Mouse (Mus musculus): ENCODE data around the gene Sult2b1. TPM values are rescaled to one million over a fixed set of nuclear protein-coding genes. Genes with fewer than 3 reads are reported as not detected.

Sult2b1 gene
- polyA plus RNA-seq, 1 experiment from 2014 or later: 6.6 TPM

DNA sequence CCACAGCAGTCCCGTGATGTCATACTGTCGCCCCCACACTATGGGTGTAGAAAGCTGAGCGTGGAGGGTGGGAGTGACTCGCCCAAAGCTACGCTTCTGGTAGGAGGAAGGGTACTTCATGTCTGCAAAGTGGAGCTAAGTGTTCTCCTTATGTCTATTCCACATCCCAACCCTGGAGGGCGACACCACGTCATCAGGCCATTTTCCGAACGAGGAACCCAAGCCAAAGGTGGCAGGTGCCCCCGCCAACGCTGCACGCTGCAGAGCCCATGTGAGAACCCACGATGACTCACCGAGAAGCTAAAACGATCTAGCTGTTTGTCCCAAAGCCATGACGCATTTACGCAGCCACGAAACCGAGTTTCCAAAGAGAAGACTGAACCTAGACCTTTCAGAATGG is 42.1 kb downstream of the Sult2b1 start:
- H3K9me3 ChIP-seq (ENCODE audit: control insufficient read depth, low read length): no peaks in the 10 kb centered on the region
- no peak for ATAC-seq
- H3K4me2 ChIP-seq (ENCODE audit: low read length): peak overlapping the region; percentile 33
- no peak overlapping the region for H3K27ac ChIP-seq (ENCODE audit: low read depth, low read length)
- no peak overlapping the region for H3K4me3 ChIP-seq (ENCODE audit: low read length)
- 31% methylated on average over 19 of the region's 19 CpGs for WGBS
- H3K36me3 ChIP-seq (ENCODE audit: control insufficient read depth, insufficient read depth, low read length): no peaks in the 10 kb centered on the region
- no peak overlapping the region for H3K9ac ChIP-seq (ENCODE audit: low read depth, low read length)
- H3K27me3 ChIP-seq (replicated peaks; ENCODE audit: control insufficient read depth, insufficient read depth, low read length): no peaks in the 10 kb centered on the region
- H3K4me1 ChIP-seq (ENCODE audit: control insufficient read depth, insufficient read depth, low read depth, low read length): no peaks in the 10 kb centered on the region

DNA sequence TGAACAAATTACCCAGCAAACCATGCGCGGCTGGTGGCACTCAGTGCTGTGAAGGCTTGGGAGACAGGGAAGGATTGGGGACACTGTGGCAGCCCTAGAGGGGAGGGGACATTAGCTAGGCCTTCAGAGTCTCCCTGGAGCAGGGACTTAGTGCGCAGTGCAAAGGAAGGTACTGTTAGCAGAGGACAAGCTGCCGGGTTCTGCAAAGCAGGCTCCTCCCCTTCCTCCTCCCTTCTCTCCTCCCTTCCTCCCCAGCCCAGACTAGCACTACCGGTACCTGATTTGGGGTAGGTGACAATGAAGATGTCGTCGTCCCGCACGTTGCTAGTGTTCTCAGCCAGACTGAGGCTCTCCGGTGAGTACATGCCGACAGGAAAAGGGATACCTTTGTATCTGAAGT is 42.7 kb downstream of the Sult2b1 start:
- peak overlapping the region; percentile 33 for H3K4me2 ChIP-seq (ENCODE audit: low read length)
- WGBS: 34% methylated on average over 11 of the region's 11 CpGs
- H3K27me3 ChIP-seq (replicated peaks; ENCODE audit: control insufficient read depth, insufficient read depth, low read length): no peaks in the 10 kb centered on the region
- no peaks in the 10 kb centered on the region for H3K36me3 ChIP-seq (ENCODE audit: control insufficient read depth, insufficient read depth, low read length)
- ATAC-seq: no peak
- peak overlapping the region; percentile 12; the same call in 1 of the 2 replicates for H3K4me3 ChIP-seq (ENCODE audit: low read length)
- H3K9ac ChIP-seq (ENCODE audit: low read depth, low read length): no peak overlapping the region
- no peaks in the 10 kb centered on the region for H3K9me3 ChIP-seq (ENCODE audit: control insufficient read depth, low read length)
- H3K27ac ChIP-seq (ENCODE audit: low read depth, low read length): no peak overlapping the region
- no peaks in the 10 kb centered on the region for H3K4me1 ChIP-seq (ENCODE audit: control insufficient read depth, insufficient read depth, low read depth, low read length)

DNA sequence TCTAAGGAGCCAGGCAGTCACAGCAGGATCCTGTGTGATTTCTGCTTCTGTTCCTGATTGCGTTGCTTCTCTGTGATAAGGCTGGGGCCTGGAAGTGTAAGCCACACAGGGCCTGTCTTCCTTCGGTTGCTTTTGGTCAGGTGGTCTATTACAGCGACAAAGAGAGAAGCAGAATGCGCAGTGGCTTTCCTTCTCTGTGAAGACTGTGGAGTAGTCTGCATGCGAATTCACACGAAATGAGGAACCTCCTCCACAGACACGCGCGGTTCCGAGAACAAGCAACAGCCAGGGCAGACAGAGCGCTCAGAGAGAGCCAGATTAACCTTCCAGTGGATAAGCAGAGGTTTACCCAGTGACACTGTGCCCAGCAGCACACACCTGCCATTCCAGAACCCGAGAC is 43.2 kb downstream of the Sult2b1 start:
- H3K27ac ChIP-seq (ENCODE audit: low read depth, low read length): no peak overlapping the region
- H3K27me3 ChIP-seq (replicated peaks; ENCODE audit: control insufficient read depth, insufficient read depth, low read length): no peaks in the 10 kb centered on the region
- H3K4me1 ChIP-seq (ENCODE audit: control insufficient read depth, insufficient read depth, low read depth, low read length): no peaks in the 10 kb centered on the region
- no peak for ATAC-seq
- no peak overlapping the region for H3K4me2 ChIP-seq (ENCODE audit: low read length)
- H3K4me3 ChIP-seq (ENCODE audit: low read length): no peak overlapping the region
- 87% methylated on average over 12 of the region's 12 CpGs for WGBS
- no peaks in the 10 kb centered on the region for H3K9me3 ChIP-seq (ENCODE audit: control insufficient read depth, low read length)
- no peak overlapping the region for H3K9ac ChIP-seq (ENCODE audit: low read depth, low read length)
- no peaks in the 10 kb centered on the region for H3K36me3 ChIP-seq (ENCODE audit: control insufficient read depth, insufficient read depth, low read length)

DNA sequence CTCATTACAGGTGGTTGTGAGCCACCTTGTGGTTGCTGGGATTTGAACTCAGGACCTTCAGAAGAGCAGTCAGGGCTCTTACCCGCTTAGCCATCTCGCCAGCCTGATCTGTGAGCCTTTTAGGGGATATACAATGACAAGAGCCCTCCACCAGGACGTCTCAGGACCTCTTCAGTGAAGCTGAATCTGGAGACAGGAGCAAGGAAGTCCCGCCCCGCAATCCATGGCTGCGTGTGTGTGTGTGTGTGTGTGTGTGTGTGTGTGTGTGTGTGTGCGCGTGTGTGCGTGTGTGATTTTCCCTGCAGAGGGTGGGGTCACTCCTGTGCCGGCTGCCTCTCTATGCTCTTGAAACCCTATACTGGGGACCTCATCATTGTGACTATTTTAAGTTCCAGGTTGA is 44.6 kb downstream of the Sult2b1 start:
- Histone ChIP-seq H3K9ac (ENCODE audit: low read depth, low read length) (no peak overlapping the region), H3K9me3 (ENCODE audit: control insufficient read depth, low read length) (no peaks in the 10 kb centered on the region), H3K27me3 (replicated peaks; ENCODE audit: control insufficient read depth, insufficient read depth, low read length) (no peaks in the 10 kb centered on the region), H3K4me2 (ENCODE audit: low read length) (no peak overlapping the region), H3K4me1 (ENCODE audit: control insufficient read depth, insufficient read depth, low read depth, low read length) (no peaks in the 10 kb centered on the region), H3K4me3 (ENCODE audit: low read length) (no peak overlapping the region), H3K27ac (ENCODE audit: low read depth, low read length) (no peak overlapping the region), H3K36me3 (ENCODE audit: control insufficient read depth, insufficient read depth, low read length) (no peaks in the 10 kb centered on the region)
- 71% methylated on average over 10 of the region's 10 CpGs for WGBS
- ATAC-seq: no peak

DNA sequence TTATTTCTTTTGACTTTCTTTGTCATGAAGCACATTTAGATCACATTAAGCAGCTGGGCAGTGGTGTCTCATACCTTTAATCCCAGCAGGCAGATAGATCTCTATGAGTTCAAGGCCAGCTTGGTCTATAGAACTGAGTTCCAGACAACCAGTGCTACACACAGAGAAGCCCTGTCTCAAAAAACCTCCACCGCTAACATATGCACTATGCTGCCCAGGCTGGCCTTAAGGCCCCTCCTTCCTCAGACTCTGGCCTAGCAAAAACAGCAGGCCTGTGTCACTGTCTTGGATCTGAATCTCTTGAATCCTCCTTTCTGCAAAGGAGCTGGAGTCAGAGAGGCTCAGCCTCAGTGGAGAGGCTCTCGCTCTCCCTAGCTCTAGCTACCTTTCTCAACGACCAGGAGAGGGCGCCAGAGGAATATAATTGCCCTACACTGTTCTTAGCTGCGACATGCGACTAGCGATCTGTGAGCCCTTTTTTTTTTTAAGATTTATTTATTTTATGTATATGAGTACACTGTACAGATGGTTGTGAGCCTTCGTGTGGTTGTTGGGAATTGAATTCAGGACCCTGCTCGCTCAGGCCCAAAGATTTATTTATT is 45.2 kb downstream of the Sult2b1 start:
- 8% methylated on average over 9 of the region's 9 CpGs for WGBS
- ATAC-seq: peak; percentile 92
- Histone ChIP-seq H3K4me3 (ENCODE audit: low read length) (no peak overlapping the region), H3K4me1 (ENCODE audit: control insufficient read depth, insufficient read depth, low read depth, low read length) (no peaks in the 10 kb centered on the region), H3K9me3 (ENCODE audit: control insufficient read depth, low read length) (no peaks in the 10 kb centered on the region), H3K4me2 (ENCODE audit: low read length) (no peak overlapping the region), H3K27me3 (replicated peaks; ENCODE audit: control insufficient read depth, insufficient read depth, low read length) (no peaks in the 10 kb centered on the region), H3K36me3 (ENCODE audit: control insufficient read depth, insufficient read depth, low read length) (no peaks in the 10 kb centered on the region), H3K27ac (ENCODE audit: low read depth, low read length) (no peak overlapping the region), H3K9ac (ENCODE audit: low read depth, low read length) (no peak overlapping the region)

DNA sequence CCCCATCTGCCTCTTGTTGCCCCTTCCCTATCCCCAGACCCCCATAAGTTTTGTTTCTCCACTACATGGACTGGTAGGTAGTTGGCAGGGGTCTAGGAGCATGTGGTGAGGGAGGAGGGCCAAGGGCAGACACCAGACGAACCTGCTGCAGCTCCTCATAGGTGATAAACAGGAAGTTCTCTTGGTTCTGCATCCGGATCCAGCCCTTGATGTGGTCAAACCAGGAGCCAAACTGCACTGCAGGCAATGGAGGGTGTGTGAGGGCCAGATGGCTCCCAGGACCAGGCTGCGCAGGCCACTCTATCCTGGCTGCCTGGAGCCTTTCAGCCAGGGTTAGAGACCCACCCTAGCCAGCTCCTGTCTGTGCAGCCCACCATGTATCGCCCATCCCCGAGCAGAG is 51.0 kb downstream of the Sult2b1 start:
- Histone ChIP-seq H3K27me3 (replicated peaks; ENCODE audit: control insufficient read depth, insufficient read depth, low read length) (no peaks in the 10 kb centered on the region), H3K27ac (ENCODE audit: low read depth, low read length) (no peak overlapping the region), H3K4me1 (ENCODE audit: control insufficient read depth, insufficient read depth, low read depth, low read length) (no peaks in the 10 kb centered on the region), H3K9ac (ENCODE audit: low read depth, low read length) (no peak overlapping the region), H3K4me3 (ENCODE audit: low read length) (no peak overlapping the region), H3K9me3 (ENCODE audit: control insufficient read depth, low read length) (no peaks in the 10 kb centered on the region), H3K36me3 (ENCODE audit: control insufficient read depth, insufficient read depth, low read length) (no peaks in the 10 kb centered on the region), H3K4me2 (ENCODE audit: low read length) (no peak overlapping the region)
- ATAC-seq: no peak
- 87% methylated on average over 5 of the region's 5 CpGs for WGBS

DNA sequence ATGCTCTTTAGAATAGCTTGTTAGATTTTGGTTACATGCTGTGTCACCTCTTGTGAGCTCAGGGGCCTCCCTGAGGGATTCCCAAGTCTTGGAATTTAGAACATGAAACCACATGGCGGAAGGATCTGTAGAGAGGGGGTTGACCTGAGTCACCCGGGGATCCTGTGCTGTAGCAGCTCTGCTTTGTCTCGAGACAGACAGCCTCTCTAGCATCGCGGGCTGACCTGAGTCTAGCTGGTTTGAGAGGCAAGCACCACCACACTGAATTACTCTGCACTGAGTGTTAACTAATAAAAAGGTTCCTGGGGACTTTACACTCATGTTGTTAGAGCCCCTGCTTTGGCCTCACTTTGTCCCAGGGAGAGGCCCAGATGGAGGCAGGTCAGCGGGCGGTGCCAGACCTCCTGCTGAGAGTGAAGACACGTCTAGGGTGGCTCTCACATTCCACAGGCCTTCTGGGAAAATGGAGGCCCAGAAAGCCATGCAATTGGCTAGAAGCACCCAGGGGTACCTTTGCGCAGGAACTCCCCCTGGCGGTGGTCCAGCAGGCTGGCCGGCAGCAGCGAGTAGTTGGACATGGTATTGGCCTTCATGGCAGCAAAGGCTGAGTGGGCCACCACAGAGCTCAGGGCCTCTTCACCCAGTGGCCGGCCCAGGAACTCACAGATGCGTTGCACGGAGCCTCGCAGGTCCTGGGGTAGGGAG is 53.6 kb downstream of the Sult2b1 start:
- Histone ChIP-seq H3K4me2 (ENCODE audit: low read length) (no peak overlapping the region), H3K4me3 (ENCODE audit: low read length) (no peak overlapping the region), H3K9me3 (ENCODE audit: control insufficient read depth, low read length) (no peaks in the 10 kb centered on the region), H3K27me3 (replicated peaks; ENCODE audit: control insufficient read depth, insufficient read depth, low read length) (no peaks in the 10 kb centered on the region), H3K36me3 (ENCODE audit: control insufficient read depth, insufficient read depth, low read length) (0 out of 2 replicates have a peak, but pooled peaks cover 2% of the 10 kb centered on the region), H3K27ac (ENCODE audit: low read depth, low read length) (no peak overlapping the region), H3K9ac (ENCODE audit: low read depth, low read length) (no peak overlapping the region), H3K4me1 (ENCODE audit: control insufficient read depth, insufficient read depth, low read depth, low read length) (no peaks in the 10 kb centered on the region)
- 17% methylated on average over 16 of the region's 16 CpGs for WGBS
- ATAC-seq: no peak

DNA sequence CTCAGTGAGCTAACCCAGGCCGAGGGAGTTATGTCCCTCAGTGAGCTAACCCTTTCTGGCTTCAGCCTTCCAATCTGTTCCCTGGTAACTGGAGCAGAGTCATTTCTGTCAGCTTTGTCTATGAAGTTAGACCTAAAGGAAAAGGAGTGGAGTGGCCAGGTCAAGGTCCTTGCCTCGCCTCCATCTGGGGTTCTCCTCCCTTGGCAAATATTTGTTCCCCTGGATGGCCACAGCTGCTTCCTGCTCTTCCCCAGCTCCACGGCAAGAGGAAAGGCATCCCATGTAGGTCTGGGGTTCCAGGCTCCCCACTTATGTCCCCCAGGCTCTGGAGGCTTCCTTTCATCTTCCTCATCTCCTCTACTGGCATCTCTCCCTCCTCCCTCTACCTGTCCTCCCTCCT is 56.8 kb downstream of the Sult2b1 start:
- Histone ChIP-seq H3K4me1 (ENCODE audit: control insufficient read depth, insufficient read depth, low read depth, low read length) (no peaks in the 10 kb centered on the region), H3K4me3 (ENCODE audit: low read length) (no peak overlapping the region), H3K4me2 (ENCODE audit: low read length) (no peak overlapping the region), H3K9ac (ENCODE audit: low read depth, low read length) (no peak overlapping the region), H3K27ac (ENCODE audit: low read depth, low read length) (no peak overlapping the region), H3K27me3 (replicated peaks; ENCODE audit: control insufficient read depth, insufficient read depth, low read length) (no peaks in the 10 kb centered on the region), H3K36me3 (ENCODE audit: control insufficient read depth, insufficient read depth, low read length) (peaks cover 12% of the 10 kb centered on the region), H3K9me3 (ENCODE audit: control insufficient read depth, low read length) (no peaks in the 10 kb centered on the region)
- WGBS: 90% methylated on average over 3 of the region's 3 CpGs
- no peak for ATAC-seq

DNA sequence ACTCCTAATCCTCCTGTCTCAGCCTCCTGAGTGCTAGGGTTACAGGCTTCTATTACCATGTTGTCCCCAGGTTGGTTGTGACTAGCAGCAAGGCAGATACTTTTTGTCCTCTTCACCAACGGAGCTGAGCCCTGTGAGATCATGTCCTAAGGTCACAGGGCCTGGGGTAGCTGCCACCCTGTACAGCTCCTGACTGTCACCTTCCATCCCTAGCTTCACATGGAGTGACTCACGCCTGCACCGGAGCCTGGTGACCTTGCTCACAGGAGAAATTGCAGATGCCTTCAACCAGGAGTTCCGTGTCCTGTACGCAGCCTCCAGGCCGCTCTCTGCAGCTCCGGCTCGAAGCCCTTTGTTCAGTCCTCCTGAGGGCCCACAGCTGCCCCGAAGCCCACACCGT is 58.0 kb downstream of the Sult2b1 start:
- WGBS: 94% methylated on average over 10 of the region's 10 CpGs
- no peaks in the 10 kb centered on the region for H3K4me1 ChIP-seq (ENCODE audit: control insufficient read depth, insufficient read depth, low read depth, low read length)
- H3K36me3 ChIP-seq (ENCODE audit: control insufficient read depth, insufficient read depth, low read length): peaks cover 14% of the 10 kb centered on the region

More for the DNA sequence above, 58.0 kb downstream of the Sult2b1 start:
- Histone ChIP-seq H3K27ac (ENCODE audit: low read depth, low read length) (no peak overlapping the region), H3K9me3 (ENCODE audit: control insufficient read depth, low read length) (no peaks in the 10 kb centered on the region), H3K9ac (ENCODE audit: low read depth, low read length) (no peak overlapping the region), H3K4me2 (ENCODE audit: low read length) (no peak overlapping the region), H3K4me3 (ENCODE audit: low read length) (no peak overlapping the region), H3K27me3 (replicated peaks; ENCODE audit: control insufficient read depth, insufficient read depth, low read length) (no peaks in the 10 kb centered on the region)
- ATAC-seq: no peak

All from hindbrain, embryonic 16.5 days (tissue).